ENCODE assay signal across 19 mouse cellular contexts in the genomic region with DNA sequence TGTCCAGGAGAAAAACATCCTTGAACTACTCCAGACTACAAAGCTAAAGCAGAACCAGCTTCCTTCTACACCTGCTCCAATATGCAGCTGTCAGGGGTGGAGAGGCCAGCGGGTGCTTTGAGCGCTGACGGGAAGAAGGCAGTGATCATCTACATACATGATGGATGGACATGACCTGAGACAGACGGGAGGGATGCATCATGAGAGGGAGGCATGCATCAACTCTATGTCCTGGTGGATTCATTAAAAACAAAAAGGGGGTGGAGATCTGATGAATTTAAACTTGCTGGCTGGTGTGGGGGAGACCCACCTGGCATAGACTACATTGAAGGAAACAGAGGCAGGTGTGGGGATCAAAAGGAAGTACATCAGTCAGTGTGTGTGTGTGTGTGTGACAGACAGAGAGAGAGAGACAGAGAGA. TPM values are rescaled to one million over a fixed set of nuclear protein-coding genes. Genes with fewer than 3 reads are reported as not detected.
DNase-seq lines count a peak whose midpoint lies in the region; ATAC-seq and TF ChIP-seq lines count a peak whose summit lies in the region.
"Had no signal": no experiment of that assay in that cellular context is flagged by ENCODE, and none has a peak within 500 bp of the region (broad histone marks: within the 10 kb centered on the region; RNA-seq: fewer than 3 reads in every experiment).

No protein-coding gene starts in this region.

- H3K4me1 ChIP-seq in heart, postnatal 0 days (ENCODE audit: control insufficient read depth, insufficient read depth), result peaks cover 64% of the 10 kb centered on the region
- peaks cover 8% of the 10 kb centered on the region for H3K4me1 ChIP-seq in testis, adult 2 months (ENCODE audit: control insufficient read depth, insufficient read depth, low read length)

- no peak overlapping the region for H3K4me3 ChIP-seq in heart, postnatal 0 days (ENCODE audit: low read depth, low read length)
- no peak overlapping the region for H3K4me3 ChIP-seq in testis, adult 2 months (ENCODE audit: control insufficient read depth, low read depth, low read length)
- H3K4me3 ChIP-seq: forebrain, embryonic 13.5 days; intestine, embryonic 15.5 days; layer of hippocampus, adult 2 months; limb, embryonic 12.5 days; liver, embryonic 13.5 days; midbrain, embryonic 12.5 days; stomach, embryonic 15.5 days had no signal

- DNase-seq in heart, postnatal 0 days (ENCODE audit: low spot score), result no peak
- no peak for DNase-seq in heart, postnatal 10 days
- no peak for DNase-seq in testis, postnatal 10 days (ENCODE audit: low spot score)
- DNase-seq in thymus, adult 18-20 months, result peak; percentile 37 to 76
- no peak for DNase-seq in spleen, postnatal 4 days (ENCODE audit: low spot score in 2 of 2)
- DNase-seq in ovary, postnatal 14 days (ENCODE audit: low spot score), result no peak
- DNase-seq in gastrocnemius, adult 18-20 months (ENCODE audit: low spot score), result no peak
- DNase-seq: kidney, postnatal 10 days; liver, embryonic 13.5 days; retina, postnatal 1 day had no signal

- no peaks in the 10 kb centered on the region for H3K9me3 ChIP-seq in heart, postnatal 0 days (replicated peaks; ENCODE audit: control insufficient read depth, low read length)
- H3K9me3 ChIP-seq: forebrain, embryonic 13.5 days; intestine, embryonic 15.5 days; limb, embryonic 12.5 days; liver, embryonic 13.5 days; midbrain, embryonic 12.5 days; stomach, embryonic 15.5 days had no signal

- TF ChIP-seq CTCF in heart, postnatal 0 days (IDR thresholded peaks at IDR 0.05; ENCODE audit: low read depth), result no peak
- TF ChIP-seq CTCF in testis, adult 2 months (IDR thresholded peaks at IDR 0.05; ENCODE audit: control insufficient read depth, insufficient read depth, insufficient replicate concordance, low read depth, low read length), result no peak

- H3K4me2 ChIP-seq in heart, postnatal 0 days (ENCODE audit: low read depth, low read length), result no peak overlapping the region
- H3K4me2 ChIP-seq: forebrain, embryonic 13.5 days; hindbrain, embryonic 14.5 days; limb, embryonic 12.5 days; liver, embryonic 13.5 days; midbrain, embryonic 12.5 days; stomach, embryonic 15.5 days had no signal

- TF ChIP-seq POLR2A in testis, adult 2 months (IDR thresholded peaks at IDR 0.05; ENCODE audit: control insufficient read depth, low read depth, low read length), result no peak

- no peak for ATAC-seq in heart, postnatal 0 days (ENCODE audit: insufficient read depth, low read depth)
- ATAC-seq: forebrain, embryonic 13.5 days had no signal

- TF ChIP-seq EP300 in heart, postnatal 0 days (IDR thresholded peaks at IDR 0.05; ENCODE audit: low read depth), result no peak

- intact Hi-C loops in heart, postnatal 10 days (cut with DNase I), result loop anchor here (10.0 kb wide), 1 partner anchor 459 kb away; a partner anchor contains a TSS

- H3K36me3 ChIP-seq in heart, postnatal 0 days (replicated peaks; ENCODE audit: control insufficient read depth, insufficient read depth, low read length), result no peaks in the 10 kb centered on the region
- no peaks in the 10 kb centered on the region for H3K36me3 ChIP-seq in testis, adult 2 months (ENCODE audit: control insufficient read depth, insufficient read depth, low read length)
- H3K36me3 ChIP-seq: intestine, embryonic 15.5 days; limb, embryonic 12.5 days; liver, embryonic 13.5 days; midbrain, embryonic 12.5 days; stomach, embryonic 15.5 days had no signal

- no peak overlapping the region for H3K9ac ChIP-seq in heart, postnatal 0 days (replicated peaks; ENCODE audit: low read depth, low read length)
- H3K9ac ChIP-seq: forebrain, embryonic 13.5 days; hindbrain, embryonic 14.5 days; intestine, embryonic 15.5 days; limb, embryonic 12.5 days; liver, embryonic 13.5 days; midbrain, embryonic 12.5 days; stomach, embryonic 15.5 days had no signal

- H3K27me3 ChIP-seq in heart, postnatal 0 days (ENCODE audit: control insufficient read depth, insufficient read depth, low read length), result no peaks in the 10 kb centered on the region
- no peaks in the 10 kb centered on the region for H3K27me3 ChIP-seq in testis, adult 2 months (ENCODE audit: control insufficient read depth, insufficient read depth, low read length)
- H3K27me3 ChIP-seq: forebrain, embryonic 13.5 days; intestine, embryonic 15.5 days; limb, embryonic 12.5 days; liver, embryonic 13.5 days; midbrain, embryonic 12.5 days; stomach, embryonic 15.5 days had no signal

- H3K27ac ChIP-seq in heart, postnatal 0 days (ENCODE audit: low read depth), result peak overlapping the region; percentile 79
- H3K27ac ChIP-seq in testis, adult 2 months (ENCODE audit: control insufficient read depth, insufficient read depth, low read depth, low read length), result peak overlapping the region; percentile 37; the same call in 1 of the 2 replicates
- H3K27ac ChIP-seq: forebrain, embryonic 13.5 days; hindbrain, embryonic 14.5 days; liver, embryonic 13.5 days; macrophage; midbrain, embryonic 12.5 days had no signal

- 85% methylated on average over 4 of the region's 4 CpGs for WGBS in heart, postnatal 0 days

RNA-seq across cellular contexts. Expression of a gene that starts 48.4 kb away (rescaled TPM):
- 65.1 and 108 TPM in 2 replicates for total RNA-seq in heart, postnatal 0 days (2014; rRNA removed; ENCODE audit: low replicate concordance)
- 67.1 and 72.4 TPM in 2 replicates for polyA plus RNA-seq in heart, postnatal 0 days (2015; fragmentation: Nextera tagmentation; extraction: Ambion mirVana)
- total RNA-seq in heart, postnatal 10 days (2021), result 10 to 100 TPM; 45.7 to 65.3 TPM
- polyA plus RNA-seq in testis, adult 2 months (2012; rRNA removed), result 24.4 and 31.2 TPM in 2 replicates
- 10 to 100 TPM; 19.0 to 63.6 TPM for total RNA-seq in gastrocnemius, adult 18-20 months (2021)

Comparison
In these comparisons a context has a peak if more than half of its experiments do, and no peak if none do; other contexts are left out.
1. DNase-seq: peak in thymus, adult 18-20 months (2 of 2); none in heart, postnatal 0 days (single experiment), heart, postnatal 10 days (0 of 2), testis, postnatal 10 days (single experiment), spleen, postnatal 4 days (0 of 2), ovary, postnatal 14 days (single experiment) and gastrocnemius, adult 18-20 months (single experiment).